Mouse (Mus musculus) embryonic facial prominence, embryonic 13.5 days (tissue): ENCODE data around the gene Neo1. TPM values are rescaled to one million over a fixed set of nuclear protein-coding genes. Genes with fewer than 3 reads are reported as not detected.
A peak's percentile ranks its signal among the peaks of the same experiment; 100 is the strongest.

Source experiments
- ATAC-seq: fragments of 200-750 bp; cut with Nextera tagmentation; 2 replicates; pipeline ENCODE4 v1.8.0; 2017; ENCODE audit warnings: low read depth; ENCODE audit not compliant: insufficient number of reproducible peaks, insufficient read depth, low FRiP score, low TSS enrichment
- H3K27ac ChIP-seq: fragments of 300-500 bp; sonication (generic); 2 replicates; pipeline ENCODE4 v1.5.1; 2015; ENCODE audit warnings: moderate library complexity, mild to moderate bottlenecking, inconsistent platforms
- H3K27me3 ChIP-seq: fragments of 300-500 bp; sonication (generic); 2 replicates; pipeline ENCODE4 v1.6.1; 2015; ENCODE audit warnings: mild to moderate bottlenecking, inconsistent platforms
- H3K36me3 ChIP-seq: fragments of 300-500 bp; sonication (generic); 2 replicates; pipeline ENCODE4 v1.6.1; 2015; ENCODE audit warnings: mild to moderate bottlenecking, inconsistent platforms
- H3K4me1 ChIP-seq: fragments of 300-500 bp; sonication (generic); 2 replicates; pipeline ENCODE4 v1.6.1; 2015; ENCODE audit warnings: inconsistent platforms
- H3K4me2 ChIP-seq: fragments of 300-500 bp; sonication (generic); 2 replicates; pipeline ENCODE4 v1.6.1; 2015; ENCODE audit warnings: moderate library complexity, mild to moderate bottlenecking, inconsistent platforms
- H3K4me3 ChIP-seq: fragments of 300-500 bp; sonication (generic); 2 replicates; pipeline ENCODE4 v1.5.1; 2015; ENCODE audit warnings: mild to moderate bottlenecking, inconsistent platforms
- H3K9ac ChIP-seq: fragments of 300-500 bp; sonication (generic); 2 replicates; pipeline ENCODE4 v1.6.1; 2015; ENCODE audit warnings: mild to moderate bottlenecking, inconsistent platforms
- H3K9me3 ChIP-seq: fragments of 300-500 bp; sonication (generic); 2 replicates; pipeline ENCODE4 v1.6.1; 2016; ENCODE audit warnings: inconsistent platforms
- WGBS: fragments of 180-500 bp; shearing (Covaris S2); methylation state at CpG from one replicate; pipeline ENCODE4 v1.1.7; 2015; ENCODE audit warnings: mixed read lengths; 5-methylcytosine and 5-hydroxymethylcytosine counted together
- polyA plus RNA-seq: library from polyadenylated mRNA; unstranded; fragments of >200 nt; fragmentation: Nextera tagmentation; extraction: Ambion mirVana; gene quantifications from 2 replicates; pipeline ENCODE4 v1.2.1, GENCODE M21; 2015

Gene Neo1
- polyA plus RNA-seq, 1 experiment from 2014 or later: 42.6 TPM

GRCm38 (mm10) chr9:59056281-59056680 is 20.0 kb upstream of the Neo1 start:
- Histone ChIP-seq H3K4me2 (no peak overlapping the region), H3K4me3 (no peak overlapping the region), H3K27ac (no peak overlapping the region), H3K9ac (no peak overlapping the region), H3K36me3 (no peaks in the 10 kb centered on the region), H3K27me3 (no peaks in the 10 kb centered on the region), H3K4me1 (no peaks in the 10 kb centered on the region), H3K9me3 (no peaks in the 10 kb centered on the region)
- 80% methylated on average over 8 of the region's 8 CpGs for WGBS
- no peak for ATAC-seq

GRCm38 (mm10) chr9:59041805-59042204 is 5.6 kb upstream of the Neo1 start:
- H3K36me3 ChIP-seq: no peaks in the 10 kb centered on the region
- H3K27ac ChIP-seq: no peak overlapping the region
- no peak for ATAC-seq
- H3K27me3 ChIP-seq: no peaks in the 10 kb centered on the region
- H3K4me1 ChIP-seq: 0 out of 2 replicates have a peak, but pooled peaks cover 3% of the 10 kb centered on the region
- H3K4me3 ChIP-seq: no peak overlapping the region
- H3K9me3 ChIP-seq: no peaks in the 10 kb centered on the region
- no peak overlapping the region for H3K9ac ChIP-seq
- no peak overlapping the region for H3K4me2 ChIP-seq

GRCm38 (mm10) chr9:59036732-59037341 is 596 bp upstream of the Neo1 start:
- Histone ChIP-seq H3K36me3 (no peaks in the 10 kb centered on the region), H3K27me3 (no peaks in the 10 kb centered on the region), H3K4me3 (peak overlapping the region; percentile 95), H3K4me1 (peaks cover 22% of the 10 kb centered on the region), H3K4me2 (peak overlapping the region; percentile 76), H3K27ac (peak overlapping the region; percentile 100), H3K9ac (peak overlapping the region; percentile 97), H3K9me3 (no peaks in the 10 kb centered on the region)
- peak; percentile 58 for ATAC-seq
- under 1% methylated on average over 56 of the region's 56 CpGs for WGBS

- Histone ChIP-seq H3K27me3 (no peaks in the 10 kb centered on the region), H3K36me3 (no peaks in the 10 kb centered on the region), H3K27ac (peak overlapping the region; percentile 100), H3K4me3 (peak overlapping the region; percentile 95), H3K4me1 (peaks cover 22% of the 10 kb centered on the region), H3K4me2 (peak overlapping the region; percentile 76), H3K9me3 (no peaks in the 10 kb centered on the region), H3K9ac (peak overlapping the region; percentile 97)
- ATAC-seq: 0 out of 2 replicates have a peak, but pooled peaks have one; percentile 4
- WGBS: under 1% methylated on average over 61 of the region's 63 CpGs
These were observed 691 bp downstream of the Neo1 start for GRCm38 (mm10) chr9:59035342-59036158.

GRCm38 (mm10) chr9:59034836-59035235 is 1.4 kb downstream of the Neo1 start:
- Histone ChIP-seq H3K4me3 (peak overlapping the region; percentile 95), H3K36me3 (no peaks in the 10 kb centered on the region), H3K27ac (no peak overlapping the region), H3K4me1 (peaks cover 22% of the 10 kb centered on the region), H3K27me3 (no peaks in the 10 kb centered on the region), H3K4me2 (peak overlapping the region; percentile 76), H3K9ac (peak overlapping the region; percentile 97), H3K9me3 (no peaks in the 10 kb centered on the region)
- no peak for ATAC-seq
- 31% methylated on average over 5 of the region's 5 CpGs for WGBS

GRCm38 (mm10) chr9:59033492-59033891 is 2.7 kb downstream of the Neo1 start:
- no peak overlapping the region for H3K4me3 ChIP-seq
- WGBS: 52% methylated on average over 3 of the region's 3 CpGs
- H3K9ac ChIP-seq: no peak overlapping the region

GRCm38 (mm10) chr9:59024245-59024844 is 11.9 kb downstream of the Neo1 start:
- H3K36me3 ChIP-seq: no peaks in the 10 kb centered on the region

More at GRCm38 (mm10) chr9:59033492-59033891, 2.7 kb downstream of the Neo1 start:
- Histone ChIP-seq H3K9me3 (no peaks in the 10 kb centered on the region), H3K27me3 (no peaks in the 10 kb centered on the region), H3K4me1 (peaks cover 19% of the 10 kb centered on the region), H3K27ac (no peak overlapping the region), H3K4me2 (peak overlapping the region; percentile 76), H3K36me3 (no peaks in the 10 kb centered on the region)
- ATAC-seq: no peak

GRCm38 (mm10) chr9:59016060-59016719 is 20.1 kb downstream of the Neo1 start:
- no peaks in the 10 kb centered on the region for H3K9me3 ChIP-seq
- no peak for ATAC-seq

More at GRCm38 (mm10) chr9:59024245-59024844, 11.9 kb downstream of the Neo1 start:
- ATAC-seq: no peak
- 64% methylated on average over 4 of the region's 4 CpGs for WGBS
- Histone ChIP-seq H3K27ac (no peak overlapping the region), H3K9me3 (no peaks in the 10 kb centered on the region), H3K4me2 (no peak overlapping the region), H3K4me1 (0 out of 2 replicates have a peak, but pooled peaks cover 3% of the 10 kb centered on the region), H3K9ac (no peak overlapping the region), H3K27me3 (no peaks in the 10 kb centered on the region), H3K4me3 (no peak overlapping the region)

GRCm38 (mm10) chr9:59013365-59013764 is 22.9 kb downstream of the Neo1 start:
- Histone ChIP-seq H3K27ac (peak overlapping the region; percentile 24; the same call in 1 of the 2 replicates), H3K36me3 (no peaks in the 10 kb centered on the region), H3K4me3 (no peak overlapping the region), H3K9ac (no peak overlapping the region), H3K27me3 (no peaks in the 10 kb centered on the region), H3K4me1 (peaks cover 14% of the 10 kb centered on the region), H3K4me2 (no peak overlapping the region), H3K9me3 (no peaks in the 10 kb centered on the region)
- ATAC-seq: no peak
- WGBS: 4% methylated on average over 2 of the region's 2 CpGs

More at GRCm38 (mm10) chr9:59016060-59016719, 20.1 kb downstream of the Neo1 start:
- Histone ChIP-seq H3K36me3 (no peaks in the 10 kb centered on the region), H3K9ac (no peak overlapping the region), H3K27me3 (no peaks in the 10 kb centered on the region), H3K27ac (no peak overlapping the region; the same call in 1 of the 2 replicates), H3K4me2 (no peak overlapping the region), H3K4me3 (no peak overlapping the region), H3K4me1 (peaks cover 14% of the 10 kb centered on the region)
- WGBS: 82% methylated on average over 3 of the region's 3 CpGs

- Histone ChIP-seq H3K36me3 (peaks cover 16% of the 10 kb centered on the region), H3K9ac (no peak overlapping the region), H3K9me3 (no peaks in the 10 kb centered on the region), H3K27ac (no peak overlapping the region), H3K27me3 (no peaks in the 10 kb centered on the region), H3K4me1 (no peaks in the 10 kb centered on the region), H3K4me2 (no peak overlapping the region), H3K4me3 (no peak overlapping the region)
- 91% methylated on average over 5 of the region's 5 CpGs for WGBS
- ATAC-seq: no peak
These were observed 46.8 kb downstream of the Neo1 start for GRCm38 (mm10) chr9:58989255-58989928.

GRCm38 (mm10) chr9:58979034-58979433 is 57.2 kb downstream of the Neo1 start:
- Histone ChIP-seq H3K4me3 (no peak overlapping the region), H3K36me3 (peaks cover 23% of the 10 kb centered on the region), H3K4me1 (no peaks in the 10 kb centered on the region), H3K27ac (no peak overlapping the region), H3K4me2 (no peak overlapping the region), H3K9ac (no peak overlapping the region), H3K9me3 (no peaks in the 10 kb centered on the region), H3K27me3 (no peaks in the 10 kb centered on the region)
- 90% methylated on average over 15 of the region's 15 CpGs for WGBS
- no peak for ATAC-seq
